Mouse (Mus musculus) E14TG2a.4 (cell line): ENCODE measurements at regions not wholly inside any gene's neighbourhood (a gene's known extent, or its start where the extent isn't known, plus 50 kb on each side); places are given as distances from the start of the nearest gene placed in this dataset.

ENCODE experiments used
- CTCF ChIP-seq: conservative IDR thresholded peaks from 2 replicates; pipeline ENCODE4 v1.5.1; 2014; ENCODE audit warnings: low read length
- NANOG ChIP-seq: IDR thresholded peaks from 2 replicates; pipeline ENCODE4 v1.6.1; 2014; ENCODE audit warnings: borderline replicate concordance, low read length, mixed read lengths

DNA sequence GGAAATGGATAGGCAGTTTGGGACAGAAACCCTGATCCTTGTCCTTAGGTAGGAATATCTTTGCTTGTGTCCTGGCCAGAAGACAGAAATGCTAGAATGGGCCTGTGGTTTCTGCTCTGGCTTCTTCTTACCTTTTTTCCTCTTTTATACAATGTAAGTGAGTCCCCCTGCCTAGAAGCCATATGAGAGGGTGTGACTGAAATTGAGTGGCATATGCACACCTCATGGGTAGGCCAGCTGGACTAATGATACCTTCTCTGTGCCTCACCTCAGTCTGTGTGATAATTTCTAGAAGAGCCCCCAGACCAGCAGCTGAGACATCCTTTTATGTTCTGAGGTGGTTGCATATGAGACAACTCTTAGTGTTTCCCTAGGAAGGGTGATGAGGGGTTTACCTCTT is 385.7 kb downstream of the Cd109 start:
- TF ChIP-seq CTCF: no peak
- no peak for TF ChIP-seq NANOG
